12 mouse cellular contexts compared by ENCODE assay signal in the genomic region with DNA sequence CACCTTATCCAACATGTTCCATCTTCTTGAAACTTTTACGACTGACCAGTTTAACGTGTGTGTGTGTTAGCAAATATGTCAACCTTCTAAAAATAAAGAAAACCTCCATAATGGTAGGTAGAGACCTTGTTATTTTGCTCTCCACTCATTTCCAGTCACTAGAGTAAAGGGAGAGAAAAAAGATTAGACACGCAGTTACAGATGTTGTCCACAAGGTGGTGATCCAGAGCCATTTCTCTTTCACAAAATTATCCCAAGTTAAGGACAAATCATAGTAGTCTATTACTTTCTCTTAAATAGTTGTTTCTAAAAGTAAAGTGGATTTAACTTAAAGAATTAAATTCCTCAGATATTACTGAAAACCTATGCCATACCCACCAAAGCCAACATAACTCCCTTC. TPM values are rescaled to one million over a fixed set of nuclear protein-coding genes. Genes with fewer than 3 reads are reported as not detected.
DNase-seq lines count a peak whose midpoint lies in the region; ATAC-seq and TF ChIP-seq lines count a peak whose summit lies in the region.
"Had no signal": no experiment of that assay in that cellular context is flagged by ENCODE, and none has a peak within 500 bp of the region (broad histone marks: within the 10 kb centered on the region; RNA-seq: fewer than 3 reads in every experiment).

No protein-coding gene starts in this region.

- ATAC-seq in G1E (ENCODE audit: extremely low read depth, insufficient number of reproducible peaks, low FRiP score, poor library complexity, severe bottlenecking): no peak

- intact Hi-C loops in heart, adult 2 months (cut with DNase I): loop anchor here (1.0 to 5.0 kb wide), 3 partner anchors 34 to 152 kb away; a partner anchor contains a TSS
- intact Hi-C loops in heart, postnatal 25 days (cut with DNase I): loop anchor here (1.0 to 2.0 kb wide), 2 partner anchors 94 to 151 kb away; no protein-coding TSS in a partner anchor

- no peaks in the 10 kb centered on the region for H3K9me3 ChIP-seq in G1E (replicated peaks)
- H3K9me3 ChIP-seq: heart, embryonic 15.5 days; liver, embryonic 15.5 days had no signal

- H3K79me2 ChIP-seq in heart, adult 2 months (replicated peaks; ENCODE audit: control insufficient read depth, insufficient read depth, low read length): no peaks in the 10 kb centered on the region; the same call in 1 of the 2 replicates

- H3K4me3 ChIP-seq in heart, adult 2 months: no peak overlapping the region
- no peak overlapping the region for H3K4me3 ChIP-seq in G1E (ENCODE audit: low read depth, low read length)
- H3K4me3 ChIP-seq: heart, embryonic 15.5 days; liver, embryonic 15.5 days had no signal

- DNase-seq in heart, adult 2 months: no peak
- DNase-seq in heart, postnatal 25 days (ENCODE audit: low spot score): no peak
- DNase-seq in 3T3-L1 (ENCODE audit: low read depth, low spot score) (peak; percentile 68), G1E (ENCODE audit: low spot score) (no peak)
- peak; percentile 17 for DNase-seq in embryo, embryonic 9.5 days (ENCODE audit: extremely low spot score)
- DNase-seq in right cerebral cortex, postnatal 4 days: no peak
- no peak for DNase-seq in gastrocnemius, postnatal 4 days (ENCODE audit: low spot score in 2 of 2)
- DNase-seq in adrenal gland, postnatal 25 days: no peak
- DNase-seq: adrenal gland, postnatal 36 days; right cerebral cortex, postnatal 25 days had no signal

- peaks cover 3% of the 10 kb centered on the region for H3K36me3 ChIP-seq in heart, adult 2 months (ENCODE audit: control insufficient read depth, insufficient read depth, low read length)
- peaks cover 74% of the 10 kb centered on the region for H3K36me3 ChIP-seq in G1E (replicated peaks)

- TF ChIP-seq POLR2A in heart, adult 2 months (IDR thresholded peaks at IDR 0.05; ENCODE audit: insufficient read depth, low read depth, low read length): no peak

- no peaks in the 10 kb centered on the region for H3K4me1 ChIP-seq in heart, adult 2 months (ENCODE audit: control insufficient read depth, insufficient read depth, low read length)
- H3K4me1 ChIP-seq in G1E (ENCODE audit: insufficient read depth, low read depth, low read length): no peaks in the 10 kb centered on the region; the same call in 1 of the 2 replicates
- H3K4me1 ChIP-seq: heart, embryonic 15.5 days; liver, embryonic 15.5 days had no signal

- no peak overlapping the region for H3K27ac ChIP-seq in heart, adult 2 months
- H3K27ac ChIP-seq: heart, embryonic 15.5 days; liver, embryonic 15.5 days had no signal

- WGBS in heart, adult 2 months: 64% methylated on average over 3 of the region's 3 CpGs

- TF ChIP-seq EP300 in heart, adult 2 months (IDR thresholded peaks at IDR 0.05; ENCODE audit: insufficient read depth, low read depth, low read length): no peak

- no peaks in the 10 kb centered on the region for H3K27me3 ChIP-seq in heart, adult 2 months (ENCODE audit: control insufficient read depth, insufficient read depth, low read length)
- H3K27me3 ChIP-seq in G1E (ENCODE audit: insufficient read depth, low read length): no peaks in the 10 kb centered on the region
- H3K27me3 ChIP-seq: heart, embryonic 15.5 days; liver, embryonic 15.5 days had no signal

- peak; percentile 93 for TF ChIP-seq CTCF in heart, adult 2 months (IDR thresholded peaks at IDR 0.05)
- peak; percentile 72 for TF ChIP-seq CTCF in G1E (IDR thresholded peaks at IDR 0.05; ENCODE audit: low read depth, low read length)

- no peak overlapping the region for H3K9ac ChIP-seq in heart, adult 2 months (ENCODE audit: low read depth, low read length)
- H3K9ac ChIP-seq: heart, embryonic 15.5 days; liver, embryonic 15.5 days had no signal

RNA-seq across cellular contexts. Expression of a gene that starts 37.8 kb away (rescaled TPM):
- under 1 TPM; 0.05 to 0.43 TPM for total RNA-seq in heart, adult 2 months (2021)
- 0.23 and 0.70 TPM in 2 replicates for polyA plus RNA-seq in heart, adult 2 months (2012; rRNA removed)
- total RNA-seq in heart, postnatal 25 days (2021): under 1 TPM in 1 of 2 experiments, not detected in 1; 0.13 TPM
- total RNA-seq in G1E (2014; fragmentation: Nextera tagmentation) (not detected in 2 replicates), G1E (2017) (0.16 and 0.23 TPM in 2 replicates)
- polyA plus RNA-seq in G1E (2012): not detected in 2 replicates
- 1 to 10 TPM; 1.8 to 3.5 TPM for total RNA-seq in gastrocnemius, postnatal 4 days (2021)
- 3.4 and 3.8 TPM in 2 replicates for total RNA-seq in adrenal gland, postnatal 25 days (2021)

Comparison
In these comparisons a context has a peak if more than half of its experiments do, and no peak if none do; other contexts are left out.
1. DNase-seq: peak in 3T3-L1 (single experiment) and embryo, embryonic 9.5 days (single experiment); none in heart, adult 2 months (0 of 2), heart, postnatal 25 days (single experiment), G1E (single experiment), right cerebral cortex, postnatal 4 days (single experiment), gastrocnemius, postnatal 4 days (0 of 2) and adrenal gland, postnatal 25 days (single experiment).